Mouse (Mus musculus): ENCODE results near the gene Tomm6.
"Not testable (repeated sequence)": the region's sequence is repeated elsewhere in the genome, so short reads cannot be mapped to it uniquely, and the experiment has no call there.

Gene Tomm6

GRCm38 (mm10) chr17:47694503-47695336, 6.5 kb upstream of the Tomm6 start, which contains the start of gene Prickle4:
Prickle4 (minus strand) TSS chr17:47694736.
- DNase-seq (ENCODE audit: low spot score in 2 of 2) = peak; percentile 89 to 95

DNA sequence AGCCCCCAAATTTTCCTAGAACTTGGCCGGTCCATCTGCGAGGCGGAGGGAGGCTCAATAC, 6.1 kb upstream of the Tomm6 start, which contains the start of gene Gm21981:
Gm21981 (minus strand) TSS at position 14 of the 61 bp plus-strand sequence.
- DNase-seq (ENCODE audit: low spot score in 2 of 2) = no peak

DNA sequence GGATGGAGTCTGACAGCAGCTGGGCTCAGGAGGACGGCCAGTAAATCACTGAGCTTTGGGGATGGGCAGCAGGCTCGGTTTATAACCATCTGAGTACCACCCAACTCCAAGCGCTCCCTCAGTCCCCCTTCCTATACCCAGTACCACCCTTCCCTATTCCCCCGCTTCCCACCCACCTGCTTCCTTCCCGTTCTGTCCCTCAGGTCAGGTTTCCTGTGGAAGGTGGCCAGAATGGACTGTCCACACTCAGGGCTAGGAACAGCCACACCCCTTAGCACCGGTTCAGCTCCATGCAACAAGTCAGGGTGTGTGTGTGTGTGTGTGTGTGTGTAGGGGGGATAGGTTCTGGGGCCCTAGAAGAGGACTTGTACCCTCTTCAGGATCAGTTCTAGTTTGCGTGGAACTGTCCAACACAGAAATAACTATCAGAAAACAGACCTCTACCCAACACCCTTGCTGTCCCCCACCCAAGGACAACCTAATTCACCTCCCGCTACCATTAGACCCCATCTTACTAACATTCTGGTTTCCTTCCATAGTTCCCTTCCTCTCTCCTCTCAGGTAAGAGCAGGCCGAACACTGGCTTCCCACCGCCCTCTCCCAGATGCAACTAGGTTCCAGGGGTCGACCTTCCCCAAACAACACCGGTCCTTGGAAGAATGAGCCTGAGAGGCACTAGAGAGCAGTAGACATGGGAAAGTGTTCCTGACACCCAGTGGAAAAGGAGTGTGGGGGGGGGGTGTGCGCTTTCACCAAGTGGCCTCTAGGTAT, 5.7 kb upstream of the Tomm6 start:
- DNase-seq (ENCODE audit: low spot score in 2 of 2) = no peak

GRCm38 (mm10) chr17:47691650-47692049, 3.5 kb upstream of the Tomm6 start:
- DNase-seq (ENCODE audit: low spot score in 2 of 2) = no peak

- DNase-seq (ENCODE audit: low spot score in 2 of 2) = no peak
Observed at GRCm38 (mm10) chr17:47689894-47690293, 1.7 kb upstream of the Tomm6 start.

DNA sequence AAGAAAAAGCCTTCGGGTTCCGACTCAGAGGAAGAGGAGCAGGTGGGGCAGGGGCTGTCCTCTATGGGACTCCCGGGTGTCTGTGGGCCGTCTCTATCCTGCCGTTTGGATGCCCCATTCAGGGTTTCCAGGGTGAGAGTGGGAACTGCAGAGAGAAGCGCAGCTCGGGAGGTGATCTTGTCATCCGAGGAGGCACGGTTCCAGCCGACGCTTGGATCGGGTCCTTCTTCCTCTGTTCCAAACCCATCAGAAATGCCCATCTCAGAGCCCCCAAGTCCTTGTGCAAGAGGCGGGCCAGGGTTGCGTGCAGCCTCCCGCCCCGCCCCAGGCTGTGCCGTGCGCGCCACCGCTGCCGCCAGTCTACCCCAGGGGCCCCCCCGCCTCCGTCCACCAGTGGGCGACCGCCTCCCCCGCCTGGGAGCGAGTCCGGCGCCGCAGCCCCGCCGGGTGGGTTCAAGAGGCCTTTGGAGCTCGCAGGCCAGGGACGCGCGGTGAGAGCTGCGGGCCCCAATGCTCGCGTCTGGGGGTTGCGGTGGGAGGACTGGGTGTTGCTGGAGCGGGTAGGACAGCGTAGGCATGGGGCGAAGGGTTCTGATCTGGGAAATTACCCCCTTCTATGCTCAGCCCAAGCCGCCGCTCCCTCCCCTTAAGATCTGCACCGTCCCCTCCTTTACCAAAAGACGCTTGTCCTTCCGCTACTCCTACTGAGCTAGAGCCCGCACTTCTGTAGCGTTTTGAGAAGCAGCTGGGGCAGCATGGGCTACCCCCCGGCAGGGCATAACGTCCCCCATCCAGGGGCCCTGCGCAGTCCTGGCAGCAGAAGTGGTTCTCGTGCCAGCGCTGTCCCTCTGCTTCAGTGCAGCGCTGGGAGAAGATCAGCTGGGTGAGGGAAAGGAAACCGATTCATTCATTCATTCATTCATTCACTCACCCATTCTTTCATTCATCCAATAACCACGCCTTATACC, 706 bp upstream of the Tomm6 start, which contains the start of gene Frs3:
Frs3 (plus strand) TSS at position 423 of the 968 bp plus-strand sequence.
- peak; percentile 33 to 49 for DNase-seq (ENCODE audit: low spot score in 2 of 2)

- DNase-seq (ENCODE audit: low spot score in 2 of 2) = peak; percentile 80 to 88
Observed at GRCm38 (mm10) chr17:47687409-47688343, 510 bp downstream of the Tomm6 start.

DNA sequence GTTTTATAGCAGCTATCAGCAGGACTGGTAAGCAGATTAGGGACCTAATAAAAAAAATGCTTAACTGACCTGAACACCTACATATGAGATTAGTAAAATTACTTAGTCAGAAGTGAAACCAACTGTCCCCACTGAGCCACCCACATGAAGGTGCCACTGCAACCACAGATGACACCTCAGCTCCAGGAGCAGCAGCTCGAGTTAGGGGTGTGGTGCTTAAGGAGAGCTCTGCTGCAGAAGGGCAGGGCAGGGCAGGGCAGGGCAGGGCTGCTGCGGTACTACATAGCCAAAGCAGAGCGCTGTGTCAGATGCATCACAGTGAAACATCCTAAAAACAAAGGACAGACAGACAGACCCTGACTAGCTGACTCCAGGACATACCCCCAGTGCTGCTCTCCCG, 5.3 kb downstream of the Tomm6 start:
- DNase-seq (ENCODE audit: low spot score in 2 of 2) = no peak

DNA sequence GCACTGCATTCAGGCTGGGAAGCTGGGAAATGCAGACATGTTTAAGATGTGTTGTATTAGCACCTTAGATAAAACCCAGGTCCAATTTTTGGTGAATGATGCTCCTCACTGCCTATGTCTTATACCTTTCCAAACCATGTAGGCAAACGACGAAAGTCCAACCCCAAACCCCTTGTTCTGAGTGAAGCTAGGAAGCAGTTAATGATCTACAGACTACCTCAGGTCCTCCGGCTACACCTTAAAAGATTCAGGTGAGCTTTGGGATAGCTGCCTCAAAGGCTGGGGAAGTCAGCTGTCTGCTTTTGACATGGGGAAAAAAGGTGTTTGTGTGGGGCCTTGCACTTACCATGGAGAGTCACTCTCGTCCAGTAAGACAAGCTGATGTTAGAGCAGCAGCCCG, 9.5 kb downstream of the Tomm6 start:
- DNase-seq (ENCODE audit: low spot score in 2 of 2) = no peak

GRCm38 (mm10) chr17:47678238-47678637, 9.9 kb downstream of the Tomm6 start:
- DNase-seq (ENCODE audit: low spot score in 2 of 2) = no peak

GRCm38 (mm10) chr17:47676581-47676980, 11.6 kb downstream of the Tomm6 start:
- DNase-seq (ENCODE audit: low spot score in 2 of 2) = peak in 1 of 2 experiments; percentile 47

GRCm38 (mm10) chr17:47672311-47673111, 15.7 kb downstream of the Tomm6 start:
- DNase-seq (ENCODE audit: low spot score in 2 of 2) = no peak

DNA sequence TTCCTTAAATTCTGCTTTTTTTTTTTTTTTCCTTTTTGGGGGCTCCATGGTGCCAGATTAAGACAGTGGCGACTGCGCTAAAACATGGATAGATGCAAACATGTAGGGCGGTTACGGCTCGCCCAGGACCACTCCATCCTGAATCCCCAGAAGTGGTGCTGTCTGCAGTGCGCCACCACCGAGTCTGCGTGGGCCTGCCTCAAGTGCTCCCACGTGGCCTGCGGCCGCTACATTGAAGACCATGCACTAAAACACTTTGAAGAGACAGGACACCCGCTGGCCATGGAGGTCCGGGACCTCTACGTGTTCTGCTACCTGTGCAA, 16.2 kb downstream of the Tomm6 start:
- no peak for DNase-seq (ENCODE audit: low spot score in 2 of 2)

- no peak for DNase-seq (ENCODE audit: low spot score in 2 of 2)
Observed at GRCm38 (mm10) chr17:47669166-47669565, 19.0 kb downstream of the Tomm6 start.

GRCm38 (mm10) chr17:47664474-47664873, 23.7 kb downstream of the Tomm6 start:
- DNase-seq (ENCODE audit: low spot score in 2 of 2) = no peak

GRCm38 (mm10) chr17:47663009-47663713, 25.0 kb downstream of the Tomm6 start:
- DNase-seq (ENCODE audit: low spot score in 2 of 2) = no peak

DNA sequence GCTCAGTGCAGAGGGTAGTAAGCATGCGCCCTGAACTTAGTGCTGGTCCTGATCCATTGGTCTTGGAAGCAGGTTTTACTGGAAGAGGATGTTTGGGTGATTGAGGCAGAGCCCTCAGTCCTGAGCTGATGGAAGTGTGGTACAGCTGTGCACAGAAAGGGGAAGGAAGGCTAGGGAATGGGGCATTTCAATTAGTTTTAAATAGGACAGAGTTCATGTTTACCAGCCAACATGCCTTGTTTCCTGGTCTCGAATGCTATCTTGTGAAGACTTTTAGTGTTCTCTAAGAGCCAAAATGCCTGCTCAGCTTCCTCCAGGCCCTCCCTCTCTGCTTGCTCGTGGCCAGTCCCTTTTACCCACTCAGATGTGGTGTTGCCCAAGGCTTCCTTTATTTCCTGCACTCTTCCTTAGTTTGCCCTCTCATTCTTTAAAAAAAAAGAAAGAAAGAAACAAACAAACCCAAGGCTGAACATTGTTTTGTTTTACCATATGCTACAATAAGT, 29.4 kb downstream of the Tomm6 start:
- no peak for DNase-seq (ENCODE audit: low spot score in 2 of 2)

DNA sequence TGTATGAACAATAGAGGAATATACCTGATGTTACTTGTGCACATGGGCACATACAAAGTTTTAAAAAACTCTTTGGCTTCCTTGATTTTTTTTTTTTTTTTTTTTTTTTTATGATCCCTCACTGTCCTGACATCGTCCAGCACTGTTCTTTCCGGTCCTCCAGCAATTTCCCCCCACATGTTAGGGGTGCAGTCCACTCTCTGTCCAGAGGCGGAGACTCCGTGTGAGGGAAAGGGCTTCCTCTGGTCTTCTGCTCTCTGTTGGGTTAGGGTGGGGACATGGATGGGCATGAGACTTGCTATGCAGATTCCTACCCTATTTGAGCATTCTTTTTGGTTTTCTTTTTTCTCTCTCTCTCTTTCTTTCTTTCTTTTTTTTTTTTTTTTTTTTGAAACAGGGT, 30.3 kb downstream of the Tomm6 start:
- DNase-seq (ENCODE audit: low spot score in 2 of 2) = no peak

DNA sequence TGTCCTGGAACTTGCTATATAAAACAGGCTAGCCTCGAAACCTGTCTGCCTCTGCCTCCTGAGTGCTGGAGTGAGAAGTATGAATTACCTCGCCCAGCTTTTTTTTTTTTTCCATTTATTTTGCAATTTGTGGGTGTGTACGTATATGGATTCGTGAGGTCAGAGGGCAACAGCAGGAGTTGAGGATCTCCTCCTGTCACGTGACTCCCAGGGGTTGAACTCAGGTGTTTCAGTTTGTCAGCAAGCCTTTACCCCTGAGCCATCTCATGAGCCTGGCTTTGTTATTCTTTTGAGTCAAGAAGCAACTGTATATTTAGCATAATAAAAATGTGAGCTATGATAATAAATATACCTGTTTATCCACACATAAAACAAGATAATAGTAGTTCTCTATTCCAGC, 32.5 kb downstream of the Tomm6 start:
- no peak for DNase-seq (ENCODE audit: low spot score in 2 of 2)

GRCm38 (mm10) chr17:47654346-47654745, 33.8 kb downstream of the Tomm6 start:
- DNase-seq (ENCODE audit: low spot score in 2 of 2) = not testable (repeated sequence)
